Mouse (Mus musculus) liver, embryonic 18 days (tissue): ENCODE data around the gene Ckap5. TPM values are rescaled to one million over a fixed set of nuclear protein-coding genes. Genes with fewer than 3 reads are reported as not detected.

Experiments used
- polyA plus RNA-seq: library from polyadenylated mRNA; depleted of rRNA; stranded (reverse); fragments of >200 nt; gene quantifications from 2 replicates; pipeline ENCODE4 v1.2.3, GENCODE M21; 2012; rRNA removed

The Ckap5 gene
- polyA plus RNA-seq, result 10.6 and 11.2 TPM in 2 replicates

GRCm38 (mm10) chr2:91526294-91527146, at the start of gene Ckap5:
TSS of gene Ckap5 (plus strand) at chr2:91526762.

GRCm38 (mm10) chr2:91636229-91636628, 109.7 kb downstream of the Ckap5 start, which contains the start of gene F2:
TSS of gene F2 (minus strand) at chr2:91636414.

GRCm38 (mm10) chr2:91649553-91650359, 123.2 kb downstream of the Ckap5 start, which contains the start of the genes Zfp408 and Arhgap1:
TSS of gene Zfp408 (minus strand) at chr2:91649791.
TSS of gene Arhgap1 (plus strand) at chr2:91649860.

Other genes starting within 250 kb of the Ckap5 start
- gene 1110051M20Rik, start 82.1 kb upstream of the Ckap5 start, polyA plus RNA-seq, result 2.1 and 2.3 TPM in 2 replicates
- gene Lrp4, start 69.3 kb upstream of the Ckap5 start, polyA plus RNA-seq, result 2.0 and 2.7 TPM in 2 replicates
- gene F2, start 109.7 kb downstream of the Ckap5 start, polyA plus RNA-seq, result 1,295 and 1,309 TPM in 2 replicates
- gene Zfp408, start 123.0 kb downstream of the Ckap5 start, polyA plus RNA-seq, result 5.1 and 6.7 TPM in 2 replicates
- 23.7 and 24.9 TPM in 2 replicates for gene Arhgap1, start 123.1 kb downstream of the Ckap5 start, polyA plus RNA-seq
- 12.6 and 15.0 TPM in 2 replicates for gene Atg13, start 183.8 kb downstream of the Ckap5 start, polyA plus RNA-seq
- gene Harbi1, start 184.1 kb downstream of the Ckap5 start, polyA plus RNA-seq, result 3.8 and 4.7 TPM in 2 replicates
- gene Ambra1, start 203.4 kb downstream of the Ckap5 start, polyA plus RNA-seq, result 3.7 and 4.3 TPM in 2 replicates